Mouse (Mus musculus): ENCODE measurements around the gene N4bp2l2. TPM values are rescaled to one million over a fixed set of nuclear protein-coding genes. Genes with fewer than 3 reads are reported as not detected.

N4bp2l2 gene
- polyA plus RNA-seq, 1 experiment from 2014 or later = 49.3 TPM

- peaks cover 12% of the 10 kb centered on the region for H3K4me1 ChIP-seq
- WGBS = 8% methylated on average over 40 of the region's 40 CpGs
- peak overlapping the region; percentile 83 for H3K4me3 ChIP-seq
- H3K27me3 ChIP-seq = peaks cover 44% of the 10 kb centered on the region
- ATAC-seq (ENCODE audit: low FRiP score, low read depth) = no peak
- peak overlapping the region; percentile 99 for H3K4me2 ChIP-seq (replicated peaks)
- no peaks in the 10 kb centered on the region for H3K36me3 ChIP-seq
- peak overlapping the region; percentile 77 for H3K9ac ChIP-seq
- H3K27ac ChIP-seq = no peak overlapping the region
- no peaks in the 10 kb centered on the region for H3K9me3 ChIP-seq
These were observed 72.9 kb downstream of the N4bp2l2 start for GRCm38 (mm10) chr5:150592904-150593755.

- Histone ChIP-seq H3K9ac (no peak overlapping the region), H3K9me3 (no peaks in the 10 kb centered on the region), H3K4me3 (peak overlapping the region; percentile 83; the same call in 1 of the 2 replicates), H3K27ac (no peak overlapping the region), H3K4me2 (replicated peaks) (peak overlapping the region; percentile 99), H3K36me3 (no peaks in the 10 kb centered on the region), H3K4me1 (peaks cover 12% of the 10 kb centered on the region), H3K27me3 (peaks cover 43% of the 10 kb centered on the region)
- 73% methylated on average over 13 of the region's 13 CpGs for whole genome bisulfite sequencing
- ATAC-seq (ENCODE audit: low FRiP score, low read depth) = no peak
These were observed 73.6 kb downstream of the N4bp2l2 start for GRCm38 (mm10) chr5:150592186-150592903.

GRCm38 (mm10) chr5:150589945-150590344, 76.0 kb downstream of the N4bp2l2 start:
- Histone ChIP-seq H3K9ac (no peak overlapping the region), H3K27me3 (peaks cover 24% of the 10 kb centered on the region), H3K9me3 (no peaks in the 10 kb centered on the region), H3K4me1 (peaks cover 11% of the 10 kb centered on the region), H3K4me2 (replicated peaks) (no peak overlapping the region), H3K4me3 (no peak overlapping the region), H3K36me3 (no peaks in the 10 kb centered on the region), H3K27ac (no peak overlapping the region)
- 83% methylated on average over 2 of the region's 2 CpGs for WGBS
- ATAC-seq (ENCODE audit: low FRiP score, low read depth) = no peak

- H3K27me3 ChIP-seq = no peaks in the 10 kb centered on the region
These were observed 81.7 kb downstream of the N4bp2l2 start for GRCm38 (mm10) chr5:150584337-150584729.

GRCm38 (mm10) chr5:150583622-150584336, 82.2 kb downstream of the N4bp2l2 start:
- ATAC-seq (ENCODE audit: low FRiP score, low read depth) = no peak
- Histone ChIP-seq H3K27ac (no peak overlapping the region), H3K36me3 (no peaks in the 10 kb centered on the region), H3K4me2 (replicated peaks) (no peak overlapping the region), H3K27me3 (no peaks in the 10 kb centered on the region), H3K4me1 (peaks cover 3% of the 10 kb centered on the region; the same call in 1 of the 2 replicates), H3K4me3 (no peak overlapping the region), H3K9ac (no peak overlapping the region), H3K9me3 (no peaks in the 10 kb centered on the region)
- WGBS = 73% methylated on average over 5 of the region's 5 CpGs

More at GRCm38 (mm10) chr5:150584337-150584729, 81.7 kb downstream of the N4bp2l2 start:
- Histone ChIP-seq H3K36me3 (no peaks in the 10 kb centered on the region), H3K9ac (no peak overlapping the region), H3K4me3 (no peak overlapping the region), H3K4me1 (no peaks in the 10 kb centered on the region), H3K9me3 (no peaks in the 10 kb centered on the region), H3K27ac (no peak overlapping the region), H3K4me2 (replicated peaks) (no peak overlapping the region)
- ATAC-seq (ENCODE audit: low FRiP score, low read depth) = no peak
- 39% methylated on average over 6 of the region's 6 CpGs for WGBS

- H3K4me3 ChIP-seq = no peak overlapping the region
- H3K36me3 ChIP-seq = no peaks in the 10 kb centered on the region
- H3K9me3 ChIP-seq = no peaks in the 10 kb centered on the region
- peaks cover 7% of the 10 kb centered on the region; the same call in 1 of the 2 replicates for H3K4me1 ChIP-seq
- no peak overlapping the region for H3K27ac ChIP-seq
- no peaks in the 10 kb centered on the region for H3K27me3 ChIP-seq
- no peak overlapping the region for H3K9ac ChIP-seq
- 82% methylated on average over 5 of the region's 5 CpGs for WGBS
- no peak for ATAC-seq (ENCODE audit: low FRiP score, low read depth)
- no peak overlapping the region for H3K4me2 ChIP-seq (replicated peaks)
These were observed 82.8 kb downstream of the N4bp2l2 start for GRCm38 (mm10) chr5:150583181-150583580.

- 75% methylated on average over 6 of the region's 6 CpGs for WGBS
- Histone ChIP-seq H3K27me3 (no peaks in the 10 kb centered on the region), H3K9ac (no peak overlapping the region), H3K4me2 (replicated peaks) (no peak overlapping the region), H3K9me3 (no peaks in the 10 kb centered on the region), H3K4me1 (peaks cover 7% of the 10 kb centered on the region; the same call in 1 of the 2 replicates), H3K27ac (no peak overlapping the region), H3K36me3 (no peaks in the 10 kb centered on the region), H3K4me3 (no peak overlapping the region)
- no peak for ATAC-seq (ENCODE audit: low FRiP score, low read depth)
These were observed 84.8 kb downstream of the N4bp2l2 start for GRCm38 (mm10) chr5:150581180-150581579.

GRCm38 (mm10) chr5:150578613-150579171, 87.3 kb downstream of the N4bp2l2 start:
- no peak for ATAC-seq (ENCODE audit: low FRiP score, low read depth)
- Histone ChIP-seq H3K9ac (no peak overlapping the region), H3K36me3 (no peaks in the 10 kb centered on the region), H3K27me3 (no peaks in the 10 kb centered on the region), H3K4me1 (peaks cover 7% of the 10 kb centered on the region; the same call in 1 of the 2 replicates), H3K9me3 (no peaks in the 10 kb centered on the region), H3K27ac (no peak overlapping the region), H3K4me2 (replicated peaks) (no peak overlapping the region), H3K4me3 (no peak overlapping the region)
- WGBS = 56% methylated on average over 6 of the region's 6 CpGs

GRCm38 (mm10) chr5:150576832-150577231, 89.2 kb downstream of the N4bp2l2 start:
- no peak for ATAC-seq (ENCODE audit: low FRiP score, low read depth)
- 82% methylated on average over 11 of the region's 11 CpGs for WGBS
- H3K36me3 ChIP-seq = peaks cover 15% of the 10 kb centered on the region

GRCm38 (mm10) chr5:150574885-150575284, 91.1 kb downstream of the N4bp2l2 start:
- no peak for ATAC-seq (ENCODE audit: low FRiP score, low read depth)
- 69% methylated on average over 5 of the region's 5 CpGs for WGBS

More at GRCm38 (mm10) chr5:150576832-150577231, 89.2 kb downstream of the N4bp2l2 start:
- Histone ChIP-seq H3K9ac (no peak overlapping the region), H3K4me1 (peaks cover 7% of the 10 kb centered on the region; the same call in 1 of the 2 replicates), H3K4me3 (no peak overlapping the region), H3K27me3 (no peaks in the 10 kb centered on the region), H3K27ac (no peak overlapping the region), H3K9me3 (no peaks in the 10 kb centered on the region), H3K4me2 (replicated peaks) (no peak overlapping the region)

GRCm38 (mm10) chr5:150574403-150574802, 91.6 kb downstream of the N4bp2l2 start:
- Histone ChIP-seq H3K9ac (no peak overlapping the region), H3K36me3 (peaks cover 32% of the 10 kb centered on the region), H3K27ac (no peak overlapping the region), H3K4me1 (peaks cover 7% of the 10 kb centered on the region; the same call in 1 of the 2 replicates), H3K4me2 (replicated peaks) (no peak overlapping the region), H3K9me3 (no peaks in the 10 kb centered on the region), H3K4me3 (no peak overlapping the region), H3K27me3 (no peaks in the 10 kb centered on the region)
- 93% methylated on average over 3 of the region's 3 CpGs for WGBS
- no peak for ATAC-seq (ENCODE audit: low FRiP score, low read depth)

More at GRCm38 (mm10) chr5:150574885-150575284, 91.1 kb downstream of the N4bp2l2 start:
- Histone ChIP-seq H3K27me3 (no peaks in the 10 kb centered on the region), H3K36me3 (peaks cover 27% of the 10 kb centered on the region), H3K4me1 (peaks cover 7% of the 10 kb centered on the region; the same call in 1 of the 2 replicates), H3K9ac (no peak overlapping the region), H3K9me3 (no peaks in the 10 kb centered on the region), H3K27ac (no peak overlapping the region), H3K4me2 (replicated peaks) (no peak overlapping the region), H3K4me3 (no peak overlapping the region)

Measured in limb, embryonic 13.5 days (tissue).